Mouse (Mus musculus): ENCODE results near the gene Slc26a5. TPM values are rescaled to one million over a fixed set of nuclear protein-coding genes. Genes with fewer than 3 reads are reported as not detected.

Gene Slc26a5
- total RNA-seq (2021) = not detected in 2 replicates
- long read RNA-seq = 0 reads

GRCm38 (mm10) chr5:21865346-21866107 is at the start of gene Slc26a5:
Slc26a5 (minus strand) TSS chr5:21865604.
- no peak for DNase-seq

- DNase-seq = no peak
Observed at GRCm38 (mm10) chr5:21914776-21915175, 49.4 kb upstream of the Slc26a5 start.

GRCm38 (mm10) chr5:21912835-21913530 is 47.6 kb upstream of the Slc26a5 start:
- no peak for DNase-seq

- DNase-seq = no peak
Observed at GRCm38 (mm10) chr5:21910726-21911125, 45.3 kb upstream of the Slc26a5 start.

- no peak for DNase-seq
Observed at GRCm38 (mm10) chr5:21909713-21910112, 44.3 kb upstream of the Slc26a5 start.

GRCm38 (mm10) chr5:21901411-21901810 is 36.0 kb upstream of the Slc26a5 start:
- DNase-seq = peak; percentile 42

GRCm38 (mm10) chr5:21900891-21901290 is 35.5 kb upstream of the Slc26a5 start:
- DNase-seq = no peak

GRCm38 (mm10) chr5:21898875-21899274 is 33.5 kb upstream of the Slc26a5 start:
- no peak for DNase-seq

GRCm38 (mm10) chr5:21896586-21896985 is 31.2 kb upstream of the Slc26a5 start:
- DNase-seq = no peak

GRCm38 (mm10) chr5:21894168-21894567 is 28.8 kb upstream of the Slc26a5 start:
- DNase-seq = no peak

- no peak for DNase-seq
Observed at GRCm38 (mm10) chr5:21866750-21867149, 1.3 kb upstream of the Slc26a5 start.

- no peak for DNase-seq
Observed at GRCm38 (mm10) chr5:21866311-21866712, 908 bp upstream of the Slc26a5 start.

GRCm38 (mm10) chr5:21858653-21859052 is 6.8 kb downstream of the Slc26a5 start:
- DNase-seq = no peak

GRCm38 (mm10) chr5:21851679-21852340 is 13.6 kb downstream of the Slc26a5 start:
- DNase-seq = no peak

GRCm38 (mm10) chr5:21847438-21847837 is 18.0 kb downstream of the Slc26a5 start:
- DNase-seq = no peak

- DNase-seq = no peak
Observed at GRCm38 (mm10) chr5:21846616-21847290, 18.7 kb downstream of the Slc26a5 start.

GRCm38 (mm10) chr5:21844676-21845075 is 20.7 kb downstream of the Slc26a5 start:
- DNase-seq = no peak

- DNase-seq = no peak
Observed at GRCm38 (mm10) chr5:21831761-21832160, 33.6 kb downstream of the Slc26a5 start.

GRCm38 (mm10) chr5:21828855-21829254 is 36.5 kb downstream of the Slc26a5 start:
- no peak for DNase-seq

- DNase-seq = no peak
Observed at GRCm38 (mm10) chr5:21827643-21828042, 37.8 kb downstream of the Slc26a5 start.

GRCm38 (mm10) chr5:21826370-21826769 is 39.0 kb downstream of the Slc26a5 start:
- no peak for DNase-seq

- peak; percentile 13 for DNase-seq
Observed at GRCm38 (mm10) chr5:21813994-21814393, 51.4 kb downstream of the Slc26a5 start.

- no peak for DNase-seq
Observed at GRCm38 (mm10) chr5:21810924-21811323, 54.5 kb downstream of the Slc26a5 start.

Data from adrenal gland, postnatal 25 days (tissue).